Mouse (Mus musculus) heart, postnatal 0 days (tissue): Measurements from ENCODE around the gene Bcam. TPM values are rescaled to one million over a fixed set of nuclear protein-coding genes. Genes with fewer than 3 reads are reported as not detected.

Experiments used
- ATAC-seq: fragments of 200-750 bp; cut with Nextera tagmentation; 2 replicates; pipeline ENCODE4 v1.8.0; 2017; ENCODE audit warnings: low read depth, moderate number of reproducible peaks, moderate library complexity; ENCODE audit not compliant: insufficient read depth
- DNase-seq: peaks from one replicate; pipeline ENCODE4 v3.0.0-alpha.2; 2016; ENCODE audit warnings: low spot score
- H3K27ac ChIP-seq: fragments of 300-500 bp; sonication (generic); 2 replicates; pipeline ENCODE4 v1.5.1; 2014; ENCODE audit warnings: low read depth, mild to moderate bottlenecking
- H3K27me3 ChIP-seq: fragments of 300-500 bp; sonication (generic); 2 replicates; pipeline ENCODE4 v1.6.1; 2014; ENCODE audit warnings: low read length, mixed read lengths; ENCODE audit not compliant: control insufficient read depth, insufficient read depth
- H3K36me3 ChIP-seq: fragments of 300-500 bp; sonication (generic); replicated peaks from 2 replicates; pipeline ENCODE4 v1.6.1; 2014; ENCODE audit warnings: low read length, mixed read lengths; ENCODE audit not compliant: control insufficient read depth, insufficient read depth
- H3K4me1 ChIP-seq: fragments of 300-500 bp; sonication (generic); 2 replicates; pipeline ENCODE4 v1.6.1; 2014; ENCODE audit warnings: antibody characterized with exemption; ENCODE audit not compliant: control insufficient read depth, insufficient read depth
- H3K4me2 ChIP-seq: fragments of 300-500 bp; sonication (generic); 2 replicates; pipeline ENCODE4 v1.6.1; 2014; ENCODE audit warnings: low read depth, mild to moderate bottlenecking, low read length, moderate library complexity
- H3K4me3 ChIP-seq: fragments of 300-500 bp; sonication (generic); 2 replicates; pipeline ENCODE4 v1.5.1; 2014; ENCODE audit warnings: low read depth, low read length
- H3K9ac ChIP-seq: fragments of 300-500 bp; sonication (generic); replicated peaks from 2 replicates; pipeline ENCODE4 v1.6.1; 2014; ENCODE audit warnings: low read depth, low read length, mixed read lengths
- H3K9me3 ChIP-seq: fragments of 300-500 bp; sonication (generic); replicated peaks from 2 replicates; pipeline ENCODE4 v1.6.1; 2016; ENCODE audit warnings: low read length; ENCODE audit not compliant: control insufficient read depth
- CTCF ChIP-seq: IDR thresholded peaks from 2 replicates; pipeline ENCODE4 v1.5.1; 2016; ENCODE audit warnings: antibody characterized with exemption, control low read depth, low read depth
- EP300 ChIP-seq: IDR thresholded peaks from 2 replicates; pipeline ENCODE4 v1.6.1; 2016; ENCODE audit warnings: antibody characterized with exemption, low read depth
- WGBS: fragments of 180-500 bp; shearing (Covaris S2); extraction: QIAGEN DNeasy Blood & Tissue Kit; methylation state at CpG from one replicate; pipeline ENCODE4 v1.1.7; 2014; 5-methylcytosine and 5-hydroxymethylcytosine counted together
- polyA plus RNA-seq: library from polyadenylated mRNA; unstranded; fragments of >200 nt; fragmentation: Nextera tagmentation; extraction: Ambion mirVana; gene quantifications from 2 replicates; pipeline ENCODE4 v1.2.1, GENCODE M21; 2015
- total RNA-seq: library from RNA; depleted of rRNA; stranded (reverse); fragments of >200 nt; gene quantifications from 2 replicates; pipeline ENCODE4 v1.2.3, GENCODE M21; 2014; ENCODE audit warnings: low replicate concordance; rRNA removed

Gene Bcam
- total and polyA plus RNA-seq, 2 experiments from 2014 or later: 293 to 697 TPM

- Histone ChIP-seq H3K9me3 (no peaks in the 10 kb centered on the region), H3K4me2 (no peak overlapping the region), H3K4me1 (peaks cover 8% of the 10 kb centered on the region; the same call in 1 of the 2 replicates), H3K27ac (no peak overlapping the region), H3K4me3 (no peak overlapping the region), H3K27me3 (no peaks in the 10 kb centered on the region), H3K9ac (no peak overlapping the region), H3K36me3 (peaks cover 65% of the 10 kb centered on the region)
- ATAC-seq (no peak), DNase-seq (no peak)
- WGBS: 66% methylated on average over 4 of the region's 4 CpGs
- TF ChIP-seq EP300: no peak
- TF ChIP-seq CTCF: peak; percentile 48
Observed at GRCm38 (mm10) chr7:19712414-19712813, 58.4 kb downstream of the Bcam start.

DNA sequence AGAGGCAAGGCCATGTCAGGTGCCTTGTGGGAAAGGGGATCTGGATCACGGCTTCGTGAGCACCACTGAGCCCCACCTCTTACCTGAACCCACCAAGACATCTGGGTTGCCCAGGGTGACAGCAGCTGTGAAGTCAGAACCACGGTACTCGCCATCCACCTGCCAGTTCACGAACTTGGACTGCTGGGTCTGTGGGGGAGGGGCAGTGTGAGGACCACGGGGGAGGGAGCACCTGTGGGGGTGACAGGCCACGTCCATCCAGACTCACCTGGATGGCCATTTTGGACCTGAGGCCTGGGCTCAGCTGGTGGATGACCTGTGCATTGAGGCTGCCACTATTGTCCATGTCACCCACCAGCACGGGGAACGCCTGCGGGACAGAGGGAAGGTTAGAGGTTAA, 60.2 kb downstream of the Bcam start:
- no peaks in the 10 kb centered on the region for H3K4me1 ChIP-seq
- no peaks in the 10 kb centered on the region for H3K27me3 ChIP-seq
- ATAC-seq: no peak
- no peak overlapping the region for H3K4me3 ChIP-seq
- WGBS: 87% methylated on average over 10 of the region's 10 CpGs
- no peak for DNase-seq
- no peak overlapping the region for H3K4me2 ChIP-seq
- H3K36me3 ChIP-seq: peaks cover 64% of the 10 kb centered on the region
- H3K27ac ChIP-seq: no peak overlapping the region
- no peaks in the 10 kb centered on the region for H3K9me3 ChIP-seq
- TF ChIP-seq EP300 (no peak), CTCF (no peak)
- H3K9ac ChIP-seq: no peak overlapping the region

Other genes with a start within 250 kb of the Bcam start
- 40.6 and 53.3 TPM in 2 replicates for gene Ppp1r37, start 207.9 kb downstream of the Bcam start, total RNA-seq
- 11.4 and 12.6 TPM in 2 replicates for gene Ppp1r37, start 207.9 kb downstream of the Bcam start, polyA plus RNA-seq
- gene Zfp296, start 193.7 kb downstream of the Bcam start, total RNA-seq: 0.12 and 3.6 TPM in 2 replicates
- 0.12 and 0.15 TPM in 2 replicates for gene Zfp296, start 193.7 kb downstream of the Bcam start, polyA plus RNA-seq
- 63.2 and 67.3 TPM in 2 replicates for gene Gemin7, start 193.4 kb downstream of the Bcam start, total RNA-seq
- gene Gemin7, start 193.4 kb downstream of the Bcam start, polyA plus RNA-seq: 114 and 115 TPM in 2 replicates
- gene Clasrp, start 166.5 kb downstream of the Bcam start, total RNA-seq: 18.9 and 75.2 TPM in 2 replicates
- gene Clasrp, start 166.5 kb downstream of the Bcam start, polyA plus RNA-seq: 13.4 and 17.5 TPM in 2 replicates
- 9.0 and 11.7 TPM in 2 replicates for gene Relb, start 141.6 kb downstream of the Bcam start, total RNA-seq
- 6.5 and 7.2 TPM in 2 replicates for gene Relb, start 141.6 kb downstream of the Bcam start, polyA plus RNA-seq
- gene Clptm1, start 106.0 kb downstream of the Bcam start, total RNA-seq: 97.9 and 128 TPM in 2 replicates
- 68.5 and 71.5 TPM in 2 replicates for gene Clptm1, start 106.0 kb downstream of the Bcam start, polyA plus RNA-seq
- gene Apoc2, start 93.1 kb downstream of the Bcam start, total RNA-seq: not detected in 2 replicates
- 0.22 and 0.78 TPM in 2 replicates for gene Apoc2, start 93.1 kb downstream of the Bcam start, polyA plus RNA-seq
- gene Gm44805, start 89.6 kb downstream of the Bcam start, total RNA-seq: 0.31 TPM in 1 of 2 replicates, not detected in the other
- not detected in 2 replicates for gene Gm44805, start 89.6 kb downstream of the Bcam start, polyA plus RNA-seq
- not detected in 2 replicates for gene Apoc4, start 89.5 kb downstream of the Bcam start, total RNA-seq
- gene Apoc4, start 89.5 kb downstream of the Bcam start, polyA plus RNA-seq: 0.18 TPM in 2 replicates
- gene Apoc1, start 78.4 kb downstream of the Bcam start, total RNA-seq: not detected in 2 replicates
- 8.2 and 10.8 TPM in 2 replicates for gene Apoc1, start 78.4 kb downstream of the Bcam start, polyA plus RNA-seq
- 369 and 373 TPM in 2 replicates for gene Apoe, start 71.8 kb downstream of the Bcam start, total RNA-seq
- gene Apoe, start 71.8 kb downstream of the Bcam start, polyA plus RNA-seq: 471 and 552 TPM in 2 replicates
- 170 and 172 TPM in 2 replicates for gene Tomm40, start 55.6 kb downstream of the Bcam start, total RNA-seq
- 164 and 166 TPM in 2 replicates for gene Tomm40, start 55.6 kb downstream of the Bcam start, polyA plus RNA-seq
- gene Nectin2, start 20.5 kb downstream of the Bcam start, total RNA-seq: 76.5 and 81.3 TPM in 2 replicates
- 43.6 and 44.8 TPM in 2 replicates for gene Nectin2, start 20.5 kb downstream of the Bcam start, polyA plus RNA-seq
- 0.35 TPM in 1 of 2 replicates, not detected in the other for gene Cblc, start 25.8 kb upstream of the Bcam start, total RNA-seq
- 0.36 and 0.37 TPM in 2 replicates for gene Cblc, start 25.8 kb upstream of the Bcam start, polyA plus RNA-seq
- 1.7 and 6.7 TPM in 2 replicates for gene Bcl3, start 51.8 kb upstream of the Bcam start, total RNA-seq
- gene Bcl3, start 51.8 kb upstream of the Bcam start, polyA plus RNA-seq: 1.6 and 2.0 TPM in 2 replicates
- not detected in 2 replicates for gene Gm19345, start 81.0 kb upstream of the Bcam start, total RNA-seq
- gene Gm19345, start 81.0 kb upstream of the Bcam start, polyA plus RNA-seq: not detected in 2 replicates
- not detected in 2 replicates for gene Ceacam16, start 90.3 kb upstream of the Bcam start, total RNA-seq
- gene Ceacam16, start 90.3 kb upstream of the Bcam start, polyA plus RNA-seq: not detected in 2 replicates
- not detected in 2 replicates for gene Ceacam19, start 116.9 kb upstream of the Bcam start, total RNA-seq
- gene Ceacam19, start 116.9 kb upstream of the Bcam start, polyA plus RNA-seq: not detected in 2 replicates
- 25.8 and 26.1 TPM in 2 replicates for gene Pvr, start 150.1 kb upstream of the Bcam start, total RNA-seq
- 11.3 and 11.6 TPM in 2 replicates for gene Pvr, start 150.1 kb upstream of the Bcam start, polyA plus RNA-seq
- gene Igsf23, start 179.7 kb upstream of the Bcam start, total RNA-seq: 3.9 and 12.4 TPM in 2 replicates
- gene Igsf23, start 179.7 kb upstream of the Bcam start, polyA plus RNA-seq: 3.6 and 4.1 TPM in 2 replicates
- gene Ceacam20, start 194.4 kb upstream of the Bcam start, total RNA-seq: not detected in 2 replicates
- gene Ceacam20, start 194.4 kb upstream of the Bcam start, polyA plus RNA-seq: not detected in 2 replicates
- not detected in 2 replicates for gene Nlrp9b, start 220.4 kb upstream of the Bcam start, total RNA-seq
- not detected in 2 replicates for gene Nlrp9b, start 220.4 kb upstream of the Bcam start, polyA plus RNA-seq